Mouse (Mus musculus): ENCODE data around the gene Tgds. TPM values are rescaled to one million over a fixed set of nuclear protein-coding genes. Genes with fewer than 3 reads are reported as not detected.
"Not testable (repeated sequence)": the region's sequence is repeated elsewhere in the genome, so short reads cannot be mapped to it uniquely, and the experiment has no call there.

Tgds gene
- polyA plus RNA-seq, 1 experiment from 2014 or later: 35.9 TPM

GRCm38 (mm10) chr14:118126301-118126700, 6.3 kb downstream of the Tgds start:
- Histone ChIP-seq H3K36me3 (ENCODE audit: control insufficient read depth, insufficient read depth, low read length) (peaks cover 11% of the 10 kb centered on the region; the same call in 1 of the 2 replicates), H3K9me3 (replicated peaks; ENCODE audit: control insufficient read depth, low read length) (no peaks in the 10 kb centered on the region), H3K4me3 (ENCODE audit: low read depth, low read length) (no peak overlapping the region), H3K27ac (ENCODE audit: low read depth, low read length) (no peak overlapping the region), H3K4me1 (ENCODE audit: control insufficient read depth, insufficient read depth, low read length) (peaks cover 1% of the 10 kb centered on the region; the same call in 1 of the 2 replicates), H3K9ac (ENCODE audit: low read depth, low read length) (no peak overlapping the region), H3K4me2 (no peak overlapping the region), H3K27me3 (ENCODE audit: control insufficient read depth, insufficient read depth, low read length) (no peaks in the 10 kb centered on the region)
- ATAC-seq (replicated peaks; ENCODE audit: insufficient number of reproducible peaks, low FRiP score, low TSS enrichment): no peak
- WGBS (ENCODE audit: insufficient replicate concordance): 88% methylated on average over 5 of the region's 5 CpGs

DNA sequence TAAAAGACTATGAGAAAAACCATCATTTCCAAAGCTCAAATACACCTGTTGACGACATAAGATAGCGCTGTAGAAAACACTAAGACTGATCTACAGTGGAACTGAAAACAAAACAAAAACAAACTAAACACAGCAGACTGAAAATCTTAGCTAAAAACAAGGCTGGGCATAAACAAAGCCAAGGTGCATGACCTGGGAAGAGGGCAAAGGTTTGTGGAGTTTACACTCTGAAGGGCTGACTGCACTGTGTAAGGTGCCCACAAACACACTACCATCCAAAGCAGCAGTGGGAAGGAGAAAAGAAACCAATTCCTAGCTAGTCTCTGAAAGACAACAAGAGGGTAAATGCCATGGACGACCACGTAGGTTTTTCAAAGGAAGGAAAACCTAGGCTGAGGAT, 7.8 kb downstream of the Tgds start:
- Histone ChIP-seq H3K27ac (ENCODE audit: low read depth, low read length) (no peak overlapping the region), H3K4me3 (ENCODE audit: low read depth, low read length) (no peak overlapping the region), H3K36me3 (ENCODE audit: control insufficient read depth, insufficient read depth, low read length) (peaks cover 14% of the 10 kb centered on the region; the same call in 1 of the 2 replicates), H3K9ac (ENCODE audit: low read depth, low read length) (no peak overlapping the region), H3K4me1 (ENCODE audit: control insufficient read depth, insufficient read depth, low read length) (no peaks in the 10 kb centered on the region), H3K4me2 (no peak overlapping the region), H3K27me3 (ENCODE audit: control insufficient read depth, insufficient read depth, low read length) (no peaks in the 10 kb centered on the region), H3K9me3 (replicated peaks; ENCODE audit: control insufficient read depth, low read length) (no peaks in the 10 kb centered on the region)
- WGBS (ENCODE audit: insufficient replicate concordance): 88% methylated on average over 4 of the region's 4 CpGs
- no peak for ATAC-seq (replicated peaks; ENCODE audit: insufficient number of reproducible peaks, low FRiP score, low TSS enrichment)

DNA sequence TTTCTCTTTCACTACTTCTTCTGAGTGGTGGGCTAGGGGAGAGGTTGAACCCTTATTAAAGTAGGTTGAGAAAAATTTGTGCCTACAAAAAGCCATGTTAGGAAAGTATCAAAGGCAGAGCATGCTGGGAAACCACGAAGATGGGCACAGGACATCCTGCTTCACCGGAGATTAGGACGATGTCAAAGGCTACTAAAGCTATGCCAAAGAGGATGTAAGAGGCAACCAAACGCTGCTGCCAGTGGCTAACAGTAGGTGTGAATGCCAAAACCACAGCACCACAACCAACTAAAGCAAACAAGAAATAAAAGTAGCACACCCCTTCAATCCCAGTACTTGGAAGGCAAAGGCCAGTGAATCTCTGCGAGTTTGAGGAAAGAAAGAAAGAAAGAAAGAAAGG, 8.4 kb downstream of the Tgds start:
- no peaks in the 10 kb centered on the region for H3K9me3 ChIP-seq (replicated peaks; ENCODE audit: control insufficient read depth, low read length)
- H3K4me2 ChIP-seq: no peak overlapping the region
- WGBS (ENCODE audit: insufficient replicate concordance): 80% methylated on average over 5 of the region's 5 CpGs
- ATAC-seq (replicated peaks; ENCODE audit: insufficient number of reproducible peaks, low FRiP score, low TSS enrichment): no peak
- H3K4me3 ChIP-seq (ENCODE audit: low read depth, low read length): no peak overlapping the region
- H3K27ac ChIP-seq (ENCODE audit: low read depth, low read length): no peak overlapping the region
- H3K4me1 ChIP-seq (ENCODE audit: control insufficient read depth, insufficient read depth, low read length): no peaks in the 10 kb centered on the region
- H3K36me3 ChIP-seq (ENCODE audit: control insufficient read depth, insufficient read depth, low read length): peaks cover 19% of the 10 kb centered on the region; the same call in 1 of the 2 replicates
- no peaks in the 10 kb centered on the region for H3K27me3 ChIP-seq (ENCODE audit: control insufficient read depth, insufficient read depth, low read length)
- no peak overlapping the region for H3K9ac ChIP-seq (ENCODE audit: low read depth, low read length)

DNA sequence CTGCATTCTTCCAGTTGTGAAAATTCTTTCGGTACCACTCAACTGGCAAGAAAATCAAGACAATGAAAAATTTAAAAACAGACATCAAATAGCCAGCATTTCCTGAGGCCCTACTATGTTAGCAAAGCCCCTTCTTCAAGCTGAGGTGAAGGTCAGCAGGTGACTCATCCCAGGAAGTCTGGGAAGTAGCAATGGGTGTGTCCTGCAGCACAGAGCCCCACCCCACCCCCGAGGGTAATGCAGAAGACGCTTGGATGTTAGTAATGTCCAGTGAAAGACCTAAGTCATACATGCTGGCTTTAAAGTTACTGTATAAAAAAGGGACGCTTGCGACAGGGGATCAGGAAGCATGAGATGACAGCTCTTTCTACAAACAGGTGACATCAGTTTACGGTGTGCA, 19.4 kb downstream of the Tgds start:
- peaks cover 35% of the 10 kb centered on the region for H3K36me3 ChIP-seq (ENCODE audit: control insufficient read depth, insufficient read depth, low read length)
- no peak for ATAC-seq (replicated peaks; ENCODE audit: insufficient number of reproducible peaks, low FRiP score, low TSS enrichment)
- H3K4me2 ChIP-seq: no peak overlapping the region
- no peaks in the 10 kb centered on the region for H3K27me3 ChIP-seq (ENCODE audit: control insufficient read depth, insufficient read depth, low read length)
- H3K9me3 ChIP-seq (replicated peaks; ENCODE audit: control insufficient read depth, low read length): no peaks in the 10 kb centered on the region
- no peak overlapping the region for H3K27ac ChIP-seq (ENCODE audit: low read depth, low read length)
- no peaks in the 10 kb centered on the region for H3K4me1 ChIP-seq (ENCODE audit: control insufficient read depth, insufficient read depth, low read length)
- H3K9ac ChIP-seq (ENCODE audit: low read depth, low read length): no peak overlapping the region
- 90% methylated on average over 6 of the region's 6 CpGs for WGBS (ENCODE audit: insufficient replicate concordance)
- H3K4me3 ChIP-seq (ENCODE audit: low read depth, low read length): no peak overlapping the region

- H3K4me3 ChIP-seq (ENCODE audit: low read depth, low read length): not testable (repeated sequence)
- 86% methylated on average over 2 of the region's 2 CpGs for WGBS (ENCODE audit: insufficient replicate concordance)
Measured at GRCm38 (mm10) chr14:118107479-118107878, 25.1 kb downstream of the Tgds start.

GRCm38 (mm10) chr14:118101227-118101990, 31.1 kb downstream of the Tgds start:
- Histone ChIP-seq H3K4me1 (ENCODE audit: control insufficient read depth, insufficient read depth, low read length) (no peaks in the 10 kb centered on the region), H3K27me3 (ENCODE audit: control insufficient read depth, insufficient read depth, low read length) (no peaks in the 10 kb centered on the region), H3K4me3 (ENCODE audit: low read depth, low read length) (no peak overlapping the region), H3K9ac (ENCODE audit: low read depth, low read length) (no peak overlapping the region), H3K9me3 (replicated peaks; ENCODE audit: control insufficient read depth, low read length) (peaks cover 3% of the 10 kb centered on the region; the same call in 1 of the 2 replicates), H3K36me3 (ENCODE audit: control insufficient read depth, insufficient read depth, low read length) (no peaks in the 10 kb centered on the region), H3K4me2 (no peak overlapping the region), H3K27ac (ENCODE audit: low read depth, low read length) (no peak overlapping the region)
- no peak for ATAC-seq (replicated peaks; ENCODE audit: insufficient number of reproducible peaks, low FRiP score, low TSS enrichment)
- WGBS (ENCODE audit: insufficient replicate concordance): 72% methylated on average over 14 of the region's 14 CpGs

More at GRCm38 (mm10) chr14:118107479-118107878, 25.1 kb downstream of the Tgds start:
- not testable (repeated sequence) for H3K9me3 ChIP-seq (replicated peaks; ENCODE audit: control insufficient read depth, low read length); H3K4me2 ChIP-seq; H3K27ac ChIP-seq (ENCODE audit: low read depth, low read length); H3K4me1 ChIP-seq (ENCODE audit: control insufficient read depth, insufficient read depth, low read length); H3K27me3 ChIP-seq (ENCODE audit: control insufficient read depth, insufficient read depth, low read length); ATAC-seq (replicated peaks; ENCODE audit: insufficient number of reproducible peaks, low FRiP score, low TSS enrichment); H3K9ac ChIP-seq (ENCODE audit: low read depth, low read length)
- peaks cover 10% of the 10 kb centered on the region for H3K36me3 ChIP-seq (ENCODE audit: control insufficient read depth, insufficient read depth, low read length)

- H3K9ac ChIP-seq (ENCODE audit: low read depth, low read length): no peak overlapping the region
- no peaks in the 10 kb centered on the region for H3K27me3 ChIP-seq (ENCODE audit: control insufficient read depth, insufficient read depth, low read length)
- H3K4me3 ChIP-seq (ENCODE audit: low read depth, low read length): no peak overlapping the region
- no peak overlapping the region for H3K4me2 ChIP-seq
- WGBS (ENCODE audit: insufficient replicate concordance): 62% methylated on average over 2 of the region's 2 CpGs
- no peaks in the 10 kb centered on the region for H3K36me3 ChIP-seq (ENCODE audit: control insufficient read depth, insufficient read depth, low read length)
- H3K27ac ChIP-seq (ENCODE audit: low read depth, low read length): no peak overlapping the region
- no peaks in the 10 kb centered on the region for H3K9me3 ChIP-seq (replicated peaks; ENCODE audit: control insufficient read depth, low read length)
- ATAC-seq (replicated peaks; ENCODE audit: insufficient number of reproducible peaks, low FRiP score, low TSS enrichment): no peak
- no peaks in the 10 kb centered on the region for H3K4me1 ChIP-seq (ENCODE audit: control insufficient read depth, insufficient read depth, low read length)
Measured at GRCm38 (mm10) chr14:118098265-118098664, 34.3 kb downstream of the Tgds start.

GRCm38 (mm10) chr14:118089806-118090392, 42.7 kb downstream of the Tgds start:
- Histone ChIP-seq H3K4me2 (peak overlapping the region; percentile 67), H3K4me1 (ENCODE audit: control insufficient read depth, insufficient read depth, low read length) (no peaks in the 10 kb centered on the region), H3K9ac (ENCODE audit: low read depth, low read length) (peak overlapping the region; percentile 67), H3K4me3 (ENCODE audit: low read depth, low read length) (peak overlapping the region; percentile 62), H3K9me3 (replicated peaks; ENCODE audit: control insufficient read depth, low read length) (no peaks in the 10 kb centered on the region), H3K27me3 (ENCODE audit: control insufficient read depth, insufficient read depth, low read length) (no peaks in the 10 kb centered on the region), H3K36me3 (ENCODE audit: control insufficient read depth, insufficient read depth, low read length) (no peaks in the 10 kb centered on the region), H3K27ac (ENCODE audit: low read depth, low read length) (no peak overlapping the region)
- peak; percentile 51; the same call in 1 of the 2 replicates for ATAC-seq (replicated peaks; ENCODE audit: insufficient number of reproducible peaks, low FRiP score, low TSS enrichment)
- under 1% methylated on average over 18 of the region's 18 CpGs for WGBS (ENCODE audit: insufficient replicate concordance)

All from heart, embryonic 11.5 days (tissue).